22 mouse cellular contexts compared by ENCODE assay signal in genomic region chr6:50968546-50968945, GRCm38 (mm10).
DNase-seq lines count a peak whose midpoint lies in the region; ATAC-seq and TF ChIP-seq lines count a peak whose summit lies in the region.
"Had no signal": no experiment of that assay in that cellular context is flagged by ENCODE, and none has a peak within 500 bp of the region (broad histone marks: within the 10 kb centered on the region; RNA-seq: fewer than 3 reads in every experiment).

No protein-coding gene starts in this region.

- no peak for DNase-seq in hindbrain, embryonic 10.5 days (ENCODE audit: low spot score)
- no peak for DNase-seq in hindbrain, postnatal 0 days (ENCODE audit: low spot score)
- peak; percentile 66 for DNase-seq in ZHBTc4 (ENCODE audit: low read depth, low spot score)
- DNase-seq in limb, embryonic 10.5 days (ENCODE audit: low spot score): no peak
- no peak for DNase-seq in right cerebral cortex, postnatal 36 days (ENCODE audit: low spot score in 2 of 2)
- no peak for DNase-seq in Muller cell, postnatal 12 days (ENCODE audit: inconsistent ontology term)
- DNase-seq: adrenal gland, adult 2 months; cerebellum, adult 11-12 months; cerebellum, adult 9-10 months; cerebellum, postnatal 36 days; heart, adult 18-20 months; heart, postnatal 10 days; kidney, adult 2 months had no signal

- 94% methylated on average over 5 of the region's 5 CpGs for WGBS in hindbrain, embryonic 10.5 days
- WGBS in hindbrain, postnatal 0 days: 88% methylated on average over 5 of the region's 5 CpGs
- WGBS in embryonic facial prominence, embryonic 13.5 days: 77% methylated on average over 5 of the region's 5 CpGs
- 94% methylated on average over 5 of the region's 5 CpGs for WGBS in limb, embryonic 10.5 days

- peaks cover 7% of the 10 kb centered on the region; the same call in 1 of the 2 replicates for H3K4me1 ChIP-seq in hindbrain, embryonic 10.5 days (replicated peaks)
- H3K4me1 ChIP-seq in hindbrain, postnatal 0 days (ENCODE audit: insufficient read depth, low read length): no peaks in the 10 kb centered on the region
- H3K4me1 ChIP-seq in embryonic facial prominence, embryonic 13.5 days: peaks cover 26% of the 10 kb centered on the region
- H3K4me1 ChIP-seq in limb, embryonic 10.5 days: peaks cover 64% of the 10 kb centered on the region
- H3K4me1 ChIP-seq: forebrain, embryonic 13.5 days had no signal

- H3K4me2 ChIP-seq in hindbrain, postnatal 0 days (ENCODE audit: low read depth, low read length): no peak overlapping the region
- no peak overlapping the region for H3K4me2 ChIP-seq in embryonic facial prominence, embryonic 13.5 days
- H3K4me2 ChIP-seq: forebrain, embryonic 13.5 days; hindbrain, embryonic 14.5 days; kidney, embryonic 15.5 days had no signal

- H3K9ac ChIP-seq in hindbrain, postnatal 0 days (replicated peaks; ENCODE audit: low read length): no peak overlapping the region
- no peak overlapping the region for H3K9ac ChIP-seq in embryonic facial prominence, embryonic 13.5 days
- H3K9ac ChIP-seq: forebrain, embryonic 13.5 days; hindbrain, embryonic 14.5 days; kidney, embryonic 15.5 days had no signal

- ATAC-seq in hindbrain, postnatal 0 days: no peak
- no peak for ATAC-seq in embryonic facial prominence, embryonic 13.5 days (ENCODE audit: insufficient number of reproducible peaks, insufficient read depth, low FRiP score, low TSS enrichment, low read depth)
- ATAC-seq: activated CD4-positive, CD25-positive, alpha-beta regulatory T cell, adult 4 months; forebrain, embryonic 13.5 days; intestine, embryonic 16.5 days had no signal

- no peaks in the 10 kb centered on the region for H3K36me3 ChIP-seq in hindbrain, embryonic 10.5 days
- no peaks in the 10 kb centered on the region for H3K36me3 ChIP-seq in hindbrain, postnatal 0 days (ENCODE audit: insufficient read depth, low read length)
- H3K36me3 ChIP-seq in embryonic facial prominence, embryonic 13.5 days: no peaks in the 10 kb centered on the region
- no peaks in the 10 kb centered on the region for H3K36me3 ChIP-seq in limb, embryonic 10.5 days
- H3K36me3 ChIP-seq: G1E; heart, embryonic 10.5 days; kidney, embryonic 15.5 days had no signal

- TF ChIP-seq CTCF in hindbrain, postnatal 0 days (IDR thresholded peaks at IDR 0.05; ENCODE audit: low read depth): no peak

- H3K4me3 ChIP-seq in hindbrain, embryonic 10.5 days: no peak overlapping the region
- no peak overlapping the region for H3K4me3 ChIP-seq in hindbrain, postnatal 0 days (ENCODE audit: low read length)
- no peak overlapping the region for H3K4me3 ChIP-seq in embryonic facial prominence, embryonic 13.5 days
- no peak overlapping the region for H3K4me3 ChIP-seq in limb, embryonic 10.5 days
- H3K4me3 ChIP-seq: forebrain, embryonic 13.5 days; heart, embryonic 10.5 days; kidney, embryonic 15.5 days had no signal

- no peaks in the 10 kb centered on the region for H3K27me3 ChIP-seq in hindbrain, embryonic 10.5 days (ENCODE audit: insufficient read depth, poor library complexity, severe bottlenecking)
- no peaks in the 10 kb centered on the region for H3K27me3 ChIP-seq in hindbrain, postnatal 0 days (ENCODE audit: insufficient read depth, low read length)
- H3K27me3 ChIP-seq in embryonic facial prominence, embryonic 13.5 days: no peaks in the 10 kb centered on the region
- no peaks in the 10 kb centered on the region for H3K27me3 ChIP-seq in limb, embryonic 10.5 days (ENCODE audit: low read depth, poor library complexity, severe bottlenecking)
- H3K27me3 ChIP-seq: CH12.LX; forebrain, embryonic 13.5 days; kidney, embryonic 15.5 days had no signal

- no peaks in the 10 kb centered on the region for H3K9me3 ChIP-seq in hindbrain, embryonic 10.5 days
- H3K9me3 ChIP-seq in hindbrain, postnatal 0 days (ENCODE audit: low read length): no peaks in the 10 kb centered on the region
- H3K9me3 ChIP-seq in embryonic facial prominence, embryonic 13.5 days: no peaks in the 10 kb centered on the region
- no peaks in the 10 kb centered on the region for H3K9me3 ChIP-seq in limb, embryonic 10.5 days (replicated peaks)
- H3K9me3 ChIP-seq: forebrain, embryonic 13.5 days; G1E; heart, embryonic 10.5 days; kidney, embryonic 15.5 days had no signal

- H3K27ac ChIP-seq in hindbrain, embryonic 10.5 days: peak overlapping the region; percentile 56; the same call in 1 of the 2 replicates
- no peak overlapping the region for H3K27ac ChIP-seq in hindbrain, postnatal 0 days
- peak overlapping the region; percentile 71 for H3K27ac ChIP-seq in embryonic facial prominence, embryonic 13.5 days
- peak overlapping the region; percentile 50; the same call in 1 of the 2 replicates for H3K27ac ChIP-seq in limb, embryonic 10.5 days
- H3K27ac ChIP-seq: forebrain, embryonic 13.5 days; heart, embryonic 10.5 days; hindbrain, embryonic 14.5 days had no signal
